Mouse (Mus musculus) CD4-positive helper T cell, adult 2 months (primary cell): ENCODE measurements around the gene Dcaf17.

Experiments used
- DNase-seq: peaks from one replicate; pipeline ENCODE4 v3.0.0-alpha.2; 2012; ENCODE audit warnings: low read depth, missing footprints, low spot score

The Dcaf17 gene

DNA sequence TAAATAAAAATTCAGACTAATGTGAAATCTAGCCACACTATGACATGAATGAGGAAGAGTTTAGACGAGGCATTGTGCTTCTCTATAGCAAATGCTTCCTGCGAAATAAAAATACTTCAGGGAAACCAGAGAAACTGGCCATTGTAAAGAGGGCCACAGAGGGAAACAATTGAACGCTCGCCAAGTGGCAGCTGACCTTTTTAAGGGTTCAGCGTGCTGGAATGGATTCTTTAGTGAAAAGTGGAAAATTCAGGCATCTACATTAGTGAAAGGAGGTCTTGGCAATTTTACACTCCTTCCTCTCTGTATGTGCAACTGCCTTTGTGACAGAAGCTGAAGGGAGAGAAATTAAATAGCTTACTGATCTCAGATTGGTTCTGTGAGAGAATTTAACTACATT is 66.3 kb downstream of the Dcaf17 start:
- no peak for DNase-seq

DNA sequence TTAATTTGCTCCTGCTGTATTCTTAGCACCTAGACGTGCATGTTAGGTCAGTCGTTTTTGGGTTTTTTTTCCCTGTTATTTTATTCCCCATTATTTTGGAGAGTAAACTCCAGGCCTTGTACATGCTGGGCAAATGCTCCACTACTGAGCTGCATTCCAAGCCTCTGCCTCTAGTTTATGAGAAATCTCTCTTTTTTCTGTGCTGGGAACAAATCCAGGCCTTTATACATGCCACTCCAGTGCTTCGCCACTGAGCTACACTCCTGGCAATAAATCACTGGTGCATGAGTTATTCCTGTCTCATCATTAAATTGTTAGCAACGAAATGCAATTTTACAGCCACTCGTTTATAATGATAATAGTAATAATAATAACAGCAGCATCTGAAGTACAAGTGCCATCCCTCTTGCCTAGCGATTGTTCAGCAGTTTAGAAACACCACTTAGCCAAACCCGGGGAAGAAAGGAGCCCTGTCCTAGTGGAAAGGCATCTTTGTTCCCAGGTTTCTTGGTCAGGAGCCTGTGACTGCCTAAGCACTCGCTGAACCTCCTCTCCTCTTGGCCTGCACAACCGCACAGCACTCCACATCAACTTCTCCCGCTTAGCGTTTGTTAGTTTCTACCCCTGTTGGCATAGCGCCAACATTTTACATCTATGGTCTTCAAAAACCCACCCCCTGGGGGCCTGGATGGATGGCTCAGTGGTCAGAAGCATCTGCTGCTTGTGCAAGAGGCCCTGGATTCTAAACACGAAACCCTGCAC is 67.3 kb downstream of the Dcaf17 start:
- no peak for DNase-seq

DNA sequence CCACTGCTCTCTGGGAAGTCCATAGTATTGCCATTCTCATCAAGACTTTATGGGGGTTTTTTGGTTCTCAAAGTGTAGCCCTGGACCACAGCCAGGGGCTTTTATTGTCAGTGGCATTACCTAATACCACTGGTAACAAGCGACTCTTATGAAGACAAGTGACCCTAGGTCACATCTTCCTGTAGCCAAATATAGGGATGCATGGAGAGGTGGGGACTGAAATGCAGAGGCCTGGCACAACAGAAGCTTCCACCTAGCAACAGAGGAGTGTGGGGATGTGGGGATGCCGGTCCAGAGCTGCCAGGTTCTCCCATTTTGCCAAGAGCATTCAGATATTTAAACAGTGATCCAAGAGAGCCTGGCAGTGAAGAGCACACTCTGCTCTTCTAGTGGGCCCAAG is 68.5 kb downstream of the Dcaf17 start:
- no peak for DNase-seq

DNA sequence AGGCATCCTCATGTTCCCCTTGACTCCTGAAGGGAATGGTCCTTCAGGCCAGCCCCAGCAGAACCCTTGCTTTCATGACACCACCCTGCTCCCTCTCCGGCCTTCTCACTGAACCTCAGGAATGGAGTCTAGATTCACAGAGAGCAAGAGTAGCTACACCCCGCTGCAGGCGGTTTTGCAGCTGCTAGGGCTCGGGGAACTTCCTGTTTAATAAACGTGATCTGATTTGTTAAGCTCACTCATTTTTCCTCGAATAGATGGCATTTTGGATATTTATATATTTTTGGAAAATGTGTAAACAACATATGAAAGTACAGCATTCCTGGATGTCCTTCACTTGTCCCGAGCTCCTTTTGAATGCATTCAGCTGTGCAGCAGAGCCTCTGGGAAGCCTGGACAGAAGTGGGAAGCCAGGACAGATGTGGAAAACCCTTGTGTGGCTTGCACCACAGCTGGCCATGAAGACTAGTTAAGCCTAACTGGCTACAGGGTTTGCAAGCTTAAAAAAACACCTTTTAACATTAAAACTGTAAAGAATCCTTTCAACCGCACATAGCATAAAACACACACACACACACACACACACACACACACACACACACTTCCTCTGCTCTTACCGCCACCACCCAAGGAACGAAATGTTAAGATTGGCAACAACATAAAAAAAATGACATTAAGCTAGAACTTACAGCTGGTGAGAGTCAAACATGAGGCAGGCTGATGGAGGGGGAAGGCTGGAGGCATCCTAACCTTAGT is 72.8 kb downstream of the Dcaf17 start:
- DNase-seq, result peak; percentile 69

DNA sequence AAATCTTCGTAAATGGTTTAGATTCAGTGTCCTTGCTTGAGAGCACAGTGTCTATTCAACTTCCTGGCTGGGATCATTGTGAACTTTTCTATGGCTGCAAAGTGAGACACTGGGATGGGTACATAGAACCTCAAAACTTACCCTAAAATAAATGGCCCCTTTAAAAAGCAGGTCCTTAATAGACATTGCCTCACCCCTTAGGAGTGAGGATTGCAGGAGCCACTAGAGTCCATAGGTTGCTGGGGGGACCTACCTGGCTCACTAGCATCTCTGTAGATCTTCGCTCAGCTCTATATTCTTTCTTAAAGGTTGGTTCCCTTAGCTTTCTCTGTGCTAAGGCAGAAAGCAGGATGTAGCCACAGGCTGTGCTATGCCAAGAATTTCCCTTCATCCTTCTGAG is 75.2 kb downstream of the Dcaf17 start:
- DNase-seq, result no peak

DNA sequence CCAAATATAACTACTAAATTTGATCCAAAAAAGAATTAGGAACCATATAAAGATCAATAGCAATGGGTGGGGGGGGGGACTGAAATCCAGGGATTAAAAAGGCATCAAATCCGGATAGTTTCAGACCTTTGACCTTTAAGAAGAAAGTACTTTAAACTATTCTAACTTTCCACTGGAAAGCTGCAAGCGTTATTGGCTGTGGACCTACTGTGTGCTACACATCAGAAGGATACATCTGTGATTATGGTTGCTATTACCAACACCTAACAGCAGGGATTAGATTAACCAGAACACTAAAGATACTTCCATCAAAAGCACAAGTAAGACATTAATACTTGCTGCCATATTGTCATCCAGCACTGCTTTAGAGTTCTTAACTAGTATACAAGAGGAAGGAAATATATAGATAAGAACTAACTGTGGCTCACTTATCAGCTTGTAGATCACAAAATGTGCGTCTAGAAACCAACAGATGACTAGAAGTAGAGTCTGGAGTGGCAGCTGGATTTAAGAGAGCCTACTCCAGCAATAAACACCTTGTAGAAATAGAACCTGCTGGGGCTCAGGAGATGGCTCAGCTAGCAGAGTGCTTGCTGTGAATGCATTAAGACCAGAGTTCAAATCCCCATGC is 76.9 kb downstream of the Dcaf17 start:
- peak; percentile 40 for DNase-seq

DNA sequence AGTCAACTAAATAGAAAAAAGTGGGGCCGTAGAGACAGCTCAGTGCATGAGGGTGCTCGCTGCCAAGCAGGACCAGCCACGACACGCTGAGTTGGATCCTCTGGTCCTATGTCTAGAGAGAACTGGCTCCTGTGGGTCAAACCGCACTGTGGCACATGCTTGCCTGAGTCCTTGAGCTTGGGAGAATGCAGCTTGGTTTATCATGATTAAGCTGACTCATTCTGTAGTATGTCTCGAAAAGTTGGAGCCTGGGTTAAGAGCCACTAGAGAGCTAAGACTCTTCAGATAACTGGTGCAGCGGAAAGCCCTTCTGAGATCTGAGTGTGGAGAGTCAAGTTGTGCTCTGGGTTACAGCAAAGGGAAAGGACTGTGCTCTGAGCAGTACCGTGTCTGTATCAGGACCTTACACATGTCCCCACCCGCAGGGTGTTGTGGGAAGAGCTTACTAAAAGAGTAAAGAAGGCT is 78.9 kb downstream of the Dcaf17 start:
- DNase-seq, result no peak

DNA sequence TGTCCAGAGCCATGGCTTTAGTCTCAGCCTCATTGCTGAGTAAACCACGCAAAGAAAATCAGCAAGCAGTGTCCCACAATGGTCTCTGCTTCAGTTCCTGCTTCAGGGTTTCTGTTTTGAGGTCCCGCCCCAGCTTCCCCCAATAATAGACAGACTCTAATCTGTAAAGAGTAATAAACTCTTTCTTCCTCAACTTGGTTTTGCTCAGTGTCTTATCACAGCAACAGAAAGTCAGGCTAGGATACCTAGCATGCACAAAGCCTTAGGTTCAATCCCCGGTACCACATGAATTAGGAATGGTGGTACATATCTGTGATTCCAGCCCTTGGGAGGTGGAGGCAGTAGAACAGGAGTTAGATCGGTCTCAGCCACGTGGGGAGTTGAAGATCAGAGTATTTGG is 79.7 kb downstream of the Dcaf17 start:
- DNase-seq, result no peak

DNA sequence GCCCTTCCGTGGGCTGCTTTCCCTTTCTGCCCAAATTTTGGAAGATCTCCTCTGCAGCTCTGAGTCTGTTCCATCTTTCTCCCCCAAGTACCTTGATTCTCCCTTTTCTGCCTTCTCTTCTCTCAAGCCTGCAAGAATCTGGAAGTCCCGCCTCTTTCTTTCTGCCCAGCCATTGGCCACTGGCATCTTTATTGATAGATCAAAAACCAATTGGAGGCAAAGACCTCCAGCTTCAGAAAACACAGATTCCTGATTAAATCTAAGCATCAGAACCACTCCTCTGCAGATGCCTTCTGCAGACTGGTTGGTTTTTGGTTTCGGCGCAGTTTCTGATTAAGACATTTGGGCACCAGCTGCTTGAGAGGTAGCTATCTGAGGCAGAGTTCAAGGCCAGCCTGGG is 85.5 kb downstream of the Dcaf17 start:
- no peak for DNase-seq

DNA sequence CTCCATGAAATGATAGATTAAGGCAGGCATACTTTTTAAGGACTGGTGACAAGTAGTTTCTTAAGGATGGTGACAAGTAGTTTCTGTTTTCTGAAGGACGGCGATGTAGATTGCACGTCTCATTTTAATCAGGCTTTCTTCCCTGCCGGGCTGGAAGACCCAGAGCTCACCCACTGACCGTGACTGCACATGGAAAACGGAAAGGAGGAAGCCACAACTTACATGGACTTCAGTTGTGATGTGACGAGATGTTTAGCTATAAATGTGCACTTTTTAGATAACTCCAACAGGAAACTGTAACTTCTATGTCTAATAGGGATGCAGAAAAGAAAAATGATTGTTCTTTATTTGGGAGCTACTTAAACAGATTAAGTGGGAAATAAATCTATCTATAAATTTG is 87.3 kb downstream of the Dcaf17 start:
- DNase-seq, result no peak

DNA sequence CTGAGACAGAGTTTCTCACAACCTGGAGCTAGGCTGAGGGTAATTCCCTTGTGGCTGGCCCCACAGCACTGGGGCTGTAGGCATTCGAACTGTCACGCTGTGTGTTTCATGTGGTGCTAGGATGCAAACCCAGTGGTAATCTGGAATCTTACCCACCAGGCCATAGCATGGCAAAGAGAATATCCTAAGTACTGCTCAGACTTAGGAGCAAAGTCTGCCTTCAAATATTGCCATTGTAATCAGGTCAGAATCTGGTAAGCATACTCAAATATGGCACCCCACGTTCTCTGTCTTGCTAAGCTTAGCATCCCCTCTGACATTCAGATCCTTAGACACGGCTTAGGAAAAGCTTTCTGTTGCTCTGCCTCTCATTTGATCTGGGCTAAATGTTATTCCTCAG is 90.7 kb downstream of the Dcaf17 start:
- DNase-seq, result no peak

DNA sequence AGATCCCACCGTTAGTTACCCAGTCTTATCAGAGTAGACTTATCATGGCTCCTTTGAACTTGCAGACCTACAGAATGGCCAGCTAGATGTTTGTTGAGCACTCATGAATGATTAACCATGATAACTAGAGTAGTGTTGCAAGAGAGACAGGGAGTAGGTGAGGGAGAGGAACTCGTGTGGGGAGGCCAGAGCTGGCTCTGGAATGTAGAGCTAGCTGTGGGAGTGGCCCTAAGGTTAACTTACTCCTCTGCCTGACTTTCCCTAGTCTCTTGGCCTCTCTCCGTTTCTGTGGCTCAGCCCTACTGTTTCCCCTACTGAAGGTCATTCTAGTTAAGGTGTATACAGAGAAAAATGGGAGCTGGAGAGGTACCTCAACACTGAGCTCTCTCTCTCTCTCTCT is 91.1 kb downstream of the Dcaf17 start:
- no peak for DNase-seq

DNA sequence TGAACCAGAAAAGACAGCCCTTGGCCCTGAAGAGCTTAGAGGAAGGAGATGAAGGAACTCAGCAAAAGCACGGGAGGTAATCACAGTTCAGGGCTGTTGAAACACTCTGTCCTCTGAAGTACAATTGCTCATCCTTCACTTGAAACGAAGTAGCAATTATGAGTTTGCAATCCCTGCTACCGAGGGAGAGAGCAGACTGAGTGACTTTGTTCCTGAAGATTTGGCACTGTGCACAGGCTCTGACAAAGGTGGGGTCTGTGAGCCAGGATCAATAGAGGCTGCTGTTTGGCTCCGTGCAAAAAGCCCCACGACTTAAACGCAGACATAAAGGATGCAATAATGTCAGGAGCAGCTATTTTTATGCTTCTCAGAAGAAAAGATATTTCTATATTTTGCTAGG is 92.7 kb downstream of the Dcaf17 start:
- no peak for DNase-seq
